Mouse (Mus musculus): ENCODE results near the gene Npepps. TPM values are rescaled to one million over a fixed set of nuclear protein-coding genes. Genes with fewer than 3 reads are reported as not detected.

The Npepps gene
- 34.9 and 36.2 TPM in 2 replicates for polyA plus RNA-seq (2012; ENCODE audit: low replicate concordance)

DNA sequence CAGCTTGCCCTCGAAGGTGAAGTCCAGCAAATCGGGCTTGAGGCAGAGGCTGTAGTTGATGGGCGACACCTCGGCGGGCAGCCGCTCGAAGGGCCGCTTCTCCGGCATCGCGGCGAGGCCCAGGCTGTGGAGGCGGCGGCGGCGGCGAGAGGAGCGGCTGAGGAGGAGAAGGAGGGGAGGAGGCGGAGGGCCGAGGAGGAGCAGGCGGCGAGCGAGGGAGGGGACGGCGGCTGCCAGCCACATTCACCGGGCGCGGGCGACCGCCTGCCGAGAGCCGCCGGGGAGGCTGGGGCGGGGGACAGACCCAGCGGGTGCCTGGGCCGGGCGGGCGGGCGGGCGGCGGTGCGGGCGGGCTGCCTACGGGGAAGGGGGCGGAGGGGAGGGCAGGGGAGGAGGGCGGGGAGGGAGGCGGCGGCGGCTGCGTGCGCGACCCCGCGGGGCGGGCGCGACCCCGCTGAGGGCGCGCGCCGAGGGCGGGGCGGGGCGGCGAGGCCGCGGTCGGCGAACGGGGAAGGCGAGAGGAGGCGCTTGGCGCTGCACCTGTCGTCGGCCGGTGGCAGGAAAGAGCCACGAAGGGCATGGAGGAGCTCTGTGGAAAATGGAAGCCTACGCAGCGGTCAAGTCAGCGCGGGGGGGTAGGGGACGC is at the start of gene Npepps:
Gene Npepps (minus strand): TSS at position 423 of the 646 bp plus-strand sequence.

DNA sequence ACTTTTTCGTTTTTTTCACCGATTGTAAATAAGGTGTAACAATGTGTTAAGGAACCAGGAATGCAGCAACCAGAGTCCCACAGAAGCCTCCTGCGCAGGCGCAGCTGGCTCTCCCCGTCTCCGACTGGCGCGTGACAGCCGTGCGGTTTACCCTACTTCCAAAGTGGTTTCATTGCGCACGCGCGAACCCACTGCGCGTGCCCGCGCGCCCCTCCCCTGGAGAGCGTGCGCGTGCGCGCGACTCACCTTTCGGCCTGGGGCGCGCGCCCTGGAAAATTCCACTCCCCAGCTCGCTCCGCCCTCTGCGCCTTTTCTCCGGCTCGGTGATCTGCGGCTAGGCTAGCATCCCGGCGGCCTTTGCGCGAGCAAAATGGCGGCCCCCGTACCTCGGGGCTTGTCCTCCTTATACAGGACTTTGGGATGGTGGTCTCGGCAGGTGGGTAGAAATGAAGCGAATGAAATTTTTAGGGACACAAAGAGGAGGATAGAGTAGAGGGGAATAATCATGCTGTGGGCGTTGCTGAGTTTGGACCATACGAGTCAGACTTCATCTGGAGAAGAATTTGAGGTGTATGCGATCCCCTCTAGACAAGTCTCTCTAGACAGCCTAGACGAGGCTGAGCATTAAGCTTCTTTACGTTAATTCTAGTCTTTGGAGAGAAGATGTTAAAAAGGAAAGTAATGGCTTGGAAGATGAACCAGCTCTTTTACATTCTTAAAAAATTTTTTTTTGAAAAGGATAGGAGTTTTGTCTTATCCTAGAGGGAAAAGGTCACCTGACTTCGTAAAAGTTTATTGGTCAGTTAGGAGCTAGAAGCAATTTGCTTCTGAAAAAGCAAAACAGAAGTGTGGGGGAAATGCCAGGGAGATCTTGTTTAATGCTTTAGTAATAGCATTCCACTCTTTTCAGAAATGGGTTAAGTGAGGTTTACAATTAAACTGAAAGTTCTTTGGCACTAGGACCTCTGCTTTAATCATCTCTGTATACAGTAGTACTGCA is 35.4 kb upstream of the Npepps start, which contains the start of gene Mrpl45:
Gene Mrpl45 (plus strand): TSS at position 213 of the 1,000 bp plus-strand sequence.

DNA sequence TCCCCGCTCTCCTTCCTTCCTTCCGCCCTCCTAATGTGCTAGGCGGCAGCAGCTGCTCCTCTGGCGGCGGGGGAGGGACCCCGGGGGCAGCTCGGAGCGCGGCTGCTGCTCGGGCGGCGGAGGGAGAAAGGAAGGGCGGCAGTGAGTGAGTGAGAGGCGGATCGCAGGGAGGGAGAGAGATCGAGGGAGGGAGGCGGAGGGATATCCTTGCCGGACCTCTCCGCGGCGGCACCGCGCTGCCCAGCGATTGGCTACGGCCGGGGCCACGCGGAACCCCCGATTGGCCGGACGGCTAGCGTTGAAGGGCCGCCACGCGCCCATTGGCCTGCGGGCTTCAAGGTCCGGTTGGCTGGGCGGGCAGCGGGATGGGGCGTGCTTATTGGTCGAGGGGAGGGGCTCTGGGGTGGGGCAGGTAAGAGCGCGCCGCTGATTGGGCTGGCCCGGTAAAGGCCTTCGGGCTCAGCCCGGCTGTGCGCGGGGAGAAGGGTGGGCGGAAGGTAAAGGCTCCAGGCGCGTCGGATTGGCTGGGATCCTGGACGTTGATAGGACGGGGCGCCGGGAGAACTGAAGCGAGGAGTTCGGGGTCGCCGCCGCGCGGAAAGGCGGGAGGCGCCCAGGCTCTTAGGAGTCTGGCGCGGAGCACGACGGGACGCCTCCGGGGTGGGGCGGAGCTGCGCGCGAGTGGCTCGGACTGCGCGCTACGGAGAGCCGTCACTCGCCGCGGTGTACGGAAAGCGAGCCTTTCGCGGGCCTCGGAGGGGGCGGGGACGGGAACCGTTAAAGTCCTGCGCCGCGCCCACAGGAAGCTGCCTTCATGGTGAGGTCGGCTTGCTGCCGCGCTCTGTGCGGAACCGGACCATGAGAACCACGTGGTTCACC is 92.4 kb downstream of the Npepps start, which contains the start of gene Kpnb1:
Gene Kpnb1 (minus strand): TSS at position 118 of the 879 bp plus-strand sequence.

Other genes starting within 250 kb of the Npepps start
- 0.13 TPM in 1 of 2 replicates, not detected in the other for gene Lrrc46, start 239.2 kb downstream of the Npepps start, polyA plus RNA-seq (2012; ENCODE audit: low replicate concordance)
- 29.9 and 38.4 TPM in 2 replicates for gene Mrpl10, start 239.1 kb downstream of the Npepps start, polyA plus RNA-seq (2012; ENCODE audit: low replicate concordance)
- 8.0 and 21.9 TPM in 2 replicates for gene Osbpl7, start 230.0 kb downstream of the Npepps start, polyA plus RNA-seq (2012; ENCODE audit: low replicate concordance)
- 4.4 and 13.3 TPM in 2 replicates for gene Tbx21, start 165.3 kb downstream of the Npepps start, polyA plus RNA-seq (2012; ENCODE audit: low replicate concordance)
- 13.8 and 20.3 TPM in 2 replicates for gene Tbkbp1, start 129.1 kb downstream of the Npepps start, polyA plus RNA-seq (2012; ENCODE audit: low replicate concordance)
- gene Kpnb1, start 92.8 kb downstream of the Npepps start, polyA plus RNA-seq (2012; ENCODE audit: low replicate concordance) = 34.2 and 43.7 TPM in 2 replicates
- 4.7 and 6.5 TPM in 2 replicates for gene Mrpl45, start 35.1 kb upstream of the Npepps start, polyA plus RNA-seq (2012; ENCODE audit: low replicate concordance)
- gene Gpr179, start 71.4 kb upstream of the Npepps start, polyA plus RNA-seq (2012; ENCODE audit: low replicate concordance) = 0.06 and 0.09 TPM in 2 replicates
- 12.1 and 14.7 TPM in 2 replicates for gene Socs7, start 81.9 kb upstream of the Npepps start, polyA plus RNA-seq (2012; ENCODE audit: low replicate concordance)
- gene Arhgap23, start 134.9 kb upstream of the Npepps start, polyA plus RNA-seq (2012; ENCODE audit: low replicate concordance) = 169 and 225 TPM in 2 replicates
- gene 4933428G20Rik, start 219.7 kb upstream of the Npepps start, polyA plus RNA-seq (2012; ENCODE audit: low replicate concordance) = not detected in 2 replicates